Mouse (Mus musculus): ENCODE measurements around the gene Btbd11.

DNA sequence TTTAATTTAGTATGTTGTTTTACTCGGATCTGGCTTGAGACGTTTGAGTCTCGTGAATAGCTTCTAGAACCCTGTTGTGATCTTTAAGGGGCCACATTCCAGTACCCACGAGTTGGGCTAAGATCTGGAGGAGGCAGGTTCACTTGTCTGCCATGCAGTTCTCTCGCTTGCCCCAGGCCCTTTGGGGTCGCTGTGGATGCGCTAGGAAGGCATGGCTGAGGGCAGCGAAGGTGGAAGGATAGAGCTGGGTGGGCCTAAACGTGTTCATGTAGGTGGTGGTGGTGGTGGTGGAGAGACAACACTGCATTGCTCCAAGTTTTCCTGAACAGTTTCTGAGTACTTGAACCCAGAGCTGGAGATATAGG lies 2.1 kb downstream of the Btbd11 start:
- TF ChIP-seq CTCF (IDR thresholded peaks at IDR 0.05; ENCODE audit: low read depth) (peak; percentile 65), EP300 (optimal IDR thresholded peaks at IDR 0.05) (no peak)
